Mouse (Mus musculus) heart, adult 11 months (tissue): ENCODE measurements around the gene Hspa12b.

Source experiments
- DNase-seq: peaks from one replicate; pipeline ENCODE4 v3.0.0; 2022

The Hspa12b gene

GRCm38 (mm10) chr2:131127161-131127730 is at the start of gene Hspa12b:
Gene Hspa12b (plus strand): TSS chr2:131127280.
- peak; percentile 99 for DNase-seq

- DNase-seq: no peak
Observed at GRCm38 (mm10) chr2:131080507-131080906, 46.6 kb upstream of the Hspa12b start.

- no peak for DNase-seq
Observed at GRCm38 (mm10) chr2:131084206-131084605, 42.9 kb upstream of the Hspa12b start.

- peak; percentile 93 for DNase-seq
Observed at GRCm38 (mm10) chr2:131086667-131087390, 40.3 kb upstream of the Hspa12b start, which contains the start of gene Siglec1. Gene Siglec1 (minus strand): TSS chr2:131086765.

GRCm38 (mm10) chr2:131088581-131088980 is 38.5 kb upstream of the Hspa12b start:
- peak; percentile 93 for DNase-seq

GRCm38 (mm10) chr2:131089634-131090033 is 37.4 kb upstream of the Hspa12b start:
- peak; percentile 95 for DNase-seq

- DNase-seq: peak; percentile 99
Observed at GRCm38 (mm10) chr2:131090852-131091251, 36.2 kb upstream of the Hspa12b start.

- DNase-seq: peak; percentile 65
Observed at GRCm38 (mm10) chr2:131093577-131093976, 33.5 kb upstream of the Hspa12b start.

GRCm38 (mm10) chr2:131094823-131095222 is 32.3 kb upstream of the Hspa12b start:
- DNase-seq: peak; percentile 97

- peak; percentile 99 for DNase-seq
Observed at GRCm38 (mm10) chr2:131096101-131096795, 30.8 kb upstream of the Hspa12b start.

- peak; percentile 64 for DNase-seq
Observed at GRCm38 (mm10) chr2:131097087-131097486, 30.0 kb upstream of the Hspa12b start.

- no peak for DNase-seq
Observed at GRCm38 (mm10) chr2:131101530-131101929, 25.6 kb upstream of the Hspa12b start.

GRCm38 (mm10) chr2:131104021-131104420 is 23.1 kb upstream of the Hspa12b start:
- peak; percentile 94 for DNase-seq

- peak; percentile 90 for DNase-seq
Observed at GRCm38 (mm10) chr2:131105061-131105460, 22.0 kb upstream of the Hspa12b start.

- peak; percentile 88 for DNase-seq
Observed at GRCm38 (mm10) chr2:131105989-131106388, 21.1 kb upstream of the Hspa12b start.

GRCm38 (mm10) chr2:131118968-131119574 is 8.0 kb upstream of the Hspa12b start:
- DNase-seq: peak; percentile 49

GRCm38 (mm10) chr2:131124166-131124565 is 2.9 kb upstream of the Hspa12b start:
- peak; percentile 99 for DNase-seq

GRCm38 (mm10) chr2:131125157-131125963 is 1.7 kb upstream of the Hspa12b start:
- DNase-seq: peak; percentile 87

GRCm38 (mm10) chr2:131125964-131126815 is 890 bp upstream of the Hspa12b start:
- DNase-seq: peak; percentile 91

GRCm38 (mm10) chr2:131128211-131128610 is 1.1 kb downstream of the Hspa12b start:
- peak; percentile 98 for DNase-seq

GRCm38 (mm10) chr2:131128636-131129157 is 1.6 kb downstream of the Hspa12b start:
- DNase-seq: peak; percentile 78
